Mouse (Mus musculus): ENCODE measurements at regions not wholly inside any gene's neighbourhood (a gene's known extent, or its start where the extent isn't known, plus 50 kb on each side); places are given as distances from the start of the nearest gene placed in this dataset.

- TF ChIP-seq CHD2 (IDR thresholded peaks at IDR 0.05; ENCODE audit: low read depth, low read length) (no peak), HCFC1 (IDR thresholded peaks at IDR 0.05; ENCODE audit: borderline replicate concordance, insufficient read depth, low read length) (no peak), ZNF384 (IDR thresholded peaks at IDR 0.05; ENCODE audit: low read depth, low read length) (no peak), ZC3H11A (IDR thresholded peaks at IDR 0.05; ENCODE audit: borderline replicate concordance, low read depth, low read length) (no peak)
Measured at GRCm38 (mm10) chr8:127745221-127745620, 613.2 kb upstream of the Nrp1 start.

Measured in ES-E14 (cell line).